Mouse (Mus musculus) small intestine, adult 2 months (tissue): ENCODE measurements at regions not wholly inside any gene's neighbourhood (a gene's known extent, or its start where the extent isn't known, plus 50 kb on each side); places are given as distances from the start of the nearest gene placed in this dataset.

Experiments used
- CTCF ChIP-seq: fragments of 200-500 bp; IDR thresholded peaks from 2 replicates; pipeline ENCODE4 v1.5.1; 2012; ENCODE audit warnings: low read depth, mild to moderate bottlenecking, control low read depth, inconsistent platforms, low read length, moderate library complexity, mixed read lengths; ENCODE audit not compliant: insufficient replicate concordance, insufficient read length; ENCODE audit errors: extremely low read depth
- POLR2A ChIP-seq: fragments of 200-500 bp; IDR thresholded peaks from 2 replicates; pipeline ENCODE4 v1.6.1; 2012; ENCODE audit warnings: low read depth, mild to moderate bottlenecking, control low read depth, inconsistent platforms, low read length, moderate library complexity

GRCm38 (mm10) chr6:101432769-101433168, 55.1 kb upstream of the Pdzrn3 start:
- TF ChIP-seq CTCF: no peak
- no peak for TF ChIP-seq POLR2A
